Mouse (Mus musculus) forebrain, embryonic 11.5 days (tissue): ENCODE results near the gene Hils1. TPM values are rescaled to one million over a fixed set of nuclear protein-coding genes. Genes with fewer than 3 reads are reported as not detected.
"Not testable (repeated sequence)": the region's sequence is repeated elsewhere in the genome, so short reads cannot be mapped to it uniquely, and the experiment has no call there.

ENCODE experiments used
- ATAC-seq: fragments of 200-750 bp; cut with Nextera tagmentation; replicated peaks from 2 replicates; pipeline ENCODE4 v1.8.0; 2017; ENCODE audit warnings: moderate TSS enrichment; ENCODE audit not compliant: low FRiP score
- DNase-seq: peaks from one replicate; pipeline ENCODE4 v3.0.0-alpha.2; 2017; ENCODE audit warnings: low spot score
- H3K27ac ChIP-seq: fragments of 300-500 bp; sonication (generic); 2 replicates; pipeline ENCODE4 v1.5.1; 2014; ENCODE audit warnings: low read depth, low read length
- H3K27me3 ChIP-seq: fragments of 300-500 bp; sonication (generic); 2 replicates; pipeline ENCODE4 v1.6.1; 2014; ENCODE audit warnings: mild to moderate bottlenecking, low read length, mixed read lengths; ENCODE audit not compliant: control insufficient read depth, insufficient read depth
- H3K36me3 ChIP-seq: fragments of 300-500 bp; sonication (generic); 2 replicates; pipeline ENCODE4 v1.6.1; 2014; ENCODE audit warnings: mild to moderate bottlenecking, low read length, moderate library complexity, mixed read lengths; ENCODE audit not compliant: control insufficient read depth, insufficient read depth
- H3K4me1 ChIP-seq: fragments of 300-500 bp; sonication (generic); replicated peaks from 2 replicates; pipeline ENCODE4 v1.6.1; 2014; ENCODE audit warnings: low read length, mixed read lengths; ENCODE audit not compliant: control insufficient read depth, insufficient read depth
- H3K4me2 ChIP-seq: fragments of 300-500 bp; sonication (generic); 2 replicates; pipeline ENCODE4 v1.6.1; 2014; ENCODE audit warnings: low read depth, mild to moderate bottlenecking, low read length, moderate library complexity, mixed read lengths; ENCODE audit not compliant: severe bottlenecking
- H3K4me3 ChIP-seq: fragments of 300-500 bp; sonication (generic); 2 replicates; pipeline ENCODE4 v1.5.1; 2014; ENCODE audit warnings: low read depth, low read length
- H3K9ac ChIP-seq: fragments of 300-500 bp; sonication (generic); 2 replicates; pipeline ENCODE4 v1.6.1; 2014; ENCODE audit warnings: low read length
- H3K9me3 ChIP-seq: fragments of 300-500 bp; sonication (generic); 2 replicates; pipeline ENCODE4 v1.6.1; 2016; ENCODE audit warnings: low read length, mixed read lengths; ENCODE audit not compliant: control insufficient read depth
- WGBS: fragments of 180-500 bp; shearing (Covaris S2); extraction: QIAGEN DNeasy Blood & Tissue Kit; methylation state at CpG from one replicate; pipeline ENCODE4 v1.1.7; 2014; 5-methylcytosine and 5-hydroxymethylcytosine counted together
- polyA plus RNA-seq: library from polyadenylated mRNA; unstranded; fragments of >200 nt; fragmentation: Nextera tagmentation; extraction: Ambion mirVana; gene quantifications from 2 replicates; pipeline ENCODE4 v1.2.1, GENCODE M21; 2014

The Hils1 gene
- polyA plus RNA-seq, 1 experiment from 2014 or later: not detected

- Histone ChIP-seq H3K4me2 (no peak overlapping the region), H3K9me3 (no peaks in the 10 kb centered on the region), H3K9ac (no peak overlapping the region), H3K4me1 (peaks cover 2% of the 10 kb centered on the region; the same call in 1 of the 2 replicates), H3K27me3 (no peaks in the 10 kb centered on the region), H3K36me3 (no peaks in the 10 kb centered on the region), H3K27ac (no peak overlapping the region), H3K4me3 (no peak overlapping the region)
- no peak for ATAC-seq
- WGBS: 28% methylated on average over 8 of the region's 8 CpGs
- no peak for DNase-seq
These were observed 9.1 kb upstream of the Hils1 start for GRCm38 (mm10) chr11:94958065-94958858.

- no peak overlapping the region for H3K4me2 ChIP-seq
- ATAC-seq: no peak
- no peaks in the 10 kb centered on the region for H3K36me3 ChIP-seq
- no peak overlapping the region for H3K4me3 ChIP-seq
- DNase-seq: no peak
- no peak overlapping the region for H3K27ac ChIP-seq
- 79% methylated on average over 5 of the region's 5 CpGs for WGBS
- no peaks in the 10 kb centered on the region for H3K27me3 ChIP-seq
- H3K9ac ChIP-seq: no peak overlapping the region
- H3K9me3 ChIP-seq: no peaks in the 10 kb centered on the region
- H3K4me1 ChIP-seq: no peaks in the 10 kb centered on the region
These were observed 4.8 kb upstream of the Hils1 start for GRCm38 (mm10) chr11:94962534-94963101.

GRCm38 (mm10) chr11:94968187-94968586 lies 794 bp downstream of the Hils1 start:
- H3K9ac ChIP-seq: no peak overlapping the region
- no peaks in the 10 kb centered on the region for H3K36me3 ChIP-seq
- H3K27ac ChIP-seq: no peak overlapping the region
- H3K9me3 ChIP-seq: no peaks in the 10 kb centered on the region
- ATAC-seq: no peak
- DNase-seq: no peak
- no peak overlapping the region for H3K4me2 ChIP-seq
- 76% methylated on average over 7 of the region's 7 CpGs for WGBS
- no peak overlapping the region for H3K4me3 ChIP-seq
- H3K27me3 ChIP-seq: no peaks in the 10 kb centered on the region
- no peaks in the 10 kb centered on the region for H3K4me1 ChIP-seq

DNA sequence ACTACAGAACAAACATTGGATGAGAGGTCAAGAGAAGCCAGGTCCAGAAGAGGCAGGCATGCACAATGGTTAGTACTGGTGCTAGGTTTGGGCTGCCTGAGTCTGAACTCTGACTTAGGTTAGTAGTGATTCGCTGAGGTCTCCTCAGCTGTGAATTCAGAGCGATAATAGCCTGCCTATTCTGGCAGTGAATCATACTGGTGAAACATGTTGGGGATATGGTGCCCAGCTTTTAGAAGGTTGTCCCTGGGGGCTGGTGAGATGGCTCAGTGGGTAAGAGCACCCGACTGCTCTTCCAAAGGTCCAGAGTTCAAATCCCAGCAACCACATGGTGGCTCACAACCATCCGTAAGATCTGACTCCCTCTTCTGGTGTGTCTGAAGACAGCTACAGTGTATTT lies 2.3 kb downstream of the Hils1 start:
- H3K36me3 ChIP-seq, H3K27ac ChIP-seq, H3K9me3 ChIP-seq, H3K9ac ChIP-seq, H3K27me3 ChIP-seq, DNase-seq, ATAC-seq, H3K4me2 ChIP-seq, H3K4me3 ChIP-seq, H3K4me1 ChIP-seq: not testable (repeated sequence)
- 91% methylated on average over 4 of the region's 4 CpGs for WGBS

GRCm38 (mm10) chr11:94970210-94970943 lies 3.0 kb downstream of the Hils1 start:
- WGBS: 65% methylated on average over 15 of the region's 15 CpGs
- Histone ChIP-seq H3K4me2 (no peak overlapping the region), H3K27ac (no peak overlapping the region), H3K27me3 (no peaks in the 10 kb centered on the region), H3K4me1 (no peaks in the 10 kb centered on the region), H3K9ac (no peak overlapping the region), H3K4me3 (no peak overlapping the region), H3K36me3 (no peaks in the 10 kb centered on the region), H3K9me3 (no peaks in the 10 kb centered on the region)
- peak; percentile 76 for DNase-seq
- ATAC-seq: 0 out of 2 replicates have a peak, but pooled peaks have one; percentile 30

DNA sequence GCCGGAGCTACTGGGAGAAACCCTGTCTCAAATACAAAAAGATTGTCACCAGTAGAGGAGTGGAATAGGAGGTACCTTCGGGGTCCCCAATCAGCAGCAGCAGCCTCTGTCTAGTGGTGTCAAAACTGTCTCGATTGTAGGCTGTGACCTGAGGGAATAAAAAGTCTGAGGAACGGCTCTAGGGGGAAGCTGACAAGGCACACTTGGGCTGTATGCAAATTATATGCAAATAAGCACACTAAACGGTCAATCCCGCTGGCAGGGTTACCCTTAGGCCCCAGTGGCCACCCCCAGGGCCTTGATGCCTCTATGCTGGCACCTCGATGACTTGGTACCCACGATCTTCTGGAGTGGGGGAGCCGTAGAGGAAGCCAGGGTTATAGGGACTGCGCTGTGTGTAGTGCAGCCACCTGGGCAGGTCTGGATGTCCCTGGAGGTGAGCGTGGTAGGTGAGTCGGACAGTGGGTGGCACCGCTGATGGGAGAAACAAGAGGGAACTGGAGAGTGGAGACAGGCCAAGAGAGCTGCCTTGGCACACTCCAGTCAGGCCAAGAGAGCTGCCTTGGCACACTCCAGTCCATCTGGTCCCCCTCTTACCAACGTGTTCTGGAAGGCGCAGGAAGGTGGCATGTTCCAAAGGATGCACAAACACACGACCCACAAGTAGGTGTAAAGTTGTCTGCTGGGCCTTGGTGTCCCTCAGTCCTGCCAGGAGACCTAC lies 4.7 kb downstream of the Hils1 start:
- Histone ChIP-seq H3K36me3 (no peaks in the 10 kb centered on the region), H3K9ac (no peak overlapping the region), H3K4me1 (no peaks in the 10 kb centered on the region), H3K9me3 (no peaks in the 10 kb centered on the region), H3K4me2 (no peak overlapping the region), H3K27ac (no peak overlapping the region), H3K4me3 (no peak overlapping the region), H3K27me3 (no peaks in the 10 kb centered on the region)
- WGBS: 69% methylated on average over 16 of the region's 16 CpGs
- DNase-seq (no peak), ATAC-seq (no peak)

DNA sequence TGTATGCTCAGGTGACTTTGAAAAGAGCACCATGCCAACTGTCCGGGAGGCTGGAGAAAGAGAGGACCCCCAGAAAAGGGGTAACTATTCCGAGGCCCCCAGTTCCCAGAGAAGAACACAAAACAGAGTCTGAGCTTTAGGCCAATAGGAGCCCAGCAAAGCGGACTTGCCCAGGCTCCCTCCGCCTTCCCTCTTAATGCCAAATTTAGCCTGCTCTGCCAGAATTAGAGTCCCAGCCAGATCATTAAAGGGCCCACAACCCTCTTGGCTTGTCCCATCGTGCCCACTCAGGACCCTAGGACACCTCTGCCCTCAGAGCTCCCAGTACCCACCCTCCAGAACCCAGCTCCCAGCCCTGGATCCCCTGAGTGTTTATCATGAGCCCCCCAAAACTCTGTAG lies 5.5 kb downstream of the Hils1 start:
- H3K27ac ChIP-seq: no peak overlapping the region
- no peaks in the 10 kb centered on the region for H3K27me3 ChIP-seq

DNA sequence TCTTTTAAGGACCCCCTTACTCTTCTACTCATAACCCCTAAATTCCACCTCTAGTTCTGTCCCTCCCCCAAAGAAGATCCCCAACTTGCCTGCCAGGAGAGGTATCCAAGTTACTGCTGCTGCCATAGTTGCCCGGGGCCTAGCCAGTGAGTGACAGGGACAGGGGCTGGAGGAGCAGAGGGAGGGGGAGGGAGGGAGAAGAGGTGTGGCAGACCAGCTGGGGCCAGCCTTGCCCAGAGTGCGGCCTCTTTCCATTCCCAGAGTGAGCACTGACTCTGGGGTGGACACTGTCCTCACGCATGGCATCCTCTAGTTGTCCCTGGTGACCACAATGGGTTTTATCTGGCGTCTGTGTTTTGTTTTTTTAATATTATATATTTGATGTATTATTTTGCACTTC lies 5.9 kb downstream of the Hils1 start:
- H3K4me1 ChIP-seq: no peaks in the 10 kb centered on the region
- DNase-seq (no peak), ATAC-seq (no peak)
- 54% methylated on average over 4 of the region's 4 CpGs for WGBS
- H3K27me3 ChIP-seq: no peaks in the 10 kb centered on the region
- H3K4me2 ChIP-seq: no peak overlapping the region
- H3K9ac ChIP-seq: no peak overlapping the region
- H3K36me3 ChIP-seq: no peaks in the 10 kb centered on the region
- no peak overlapping the region for H3K27ac ChIP-seq
- no peaks in the 10 kb centered on the region for H3K9me3 ChIP-seq
- H3K4me3 ChIP-seq: no peak overlapping the region

More for the DNA sequence above, 5.5 kb downstream of the Hils1 start:
- no peak for DNase-seq
- Histone ChIP-seq H3K4me1 (no peaks in the 10 kb centered on the region), H3K9ac (no peak overlapping the region), H3K9me3 (no peaks in the 10 kb centered on the region), H3K36me3 (no peaks in the 10 kb centered on the region), H3K4me2 (no peak overlapping the region), H3K4me3 (no peak overlapping the region)
- no peak for ATAC-seq
- 73% methylated on average over 5 of the region's 5 CpGs for WGBS
